Mouse (Mus musculus): ENCODE results near the gene Saysd1.

DNA sequence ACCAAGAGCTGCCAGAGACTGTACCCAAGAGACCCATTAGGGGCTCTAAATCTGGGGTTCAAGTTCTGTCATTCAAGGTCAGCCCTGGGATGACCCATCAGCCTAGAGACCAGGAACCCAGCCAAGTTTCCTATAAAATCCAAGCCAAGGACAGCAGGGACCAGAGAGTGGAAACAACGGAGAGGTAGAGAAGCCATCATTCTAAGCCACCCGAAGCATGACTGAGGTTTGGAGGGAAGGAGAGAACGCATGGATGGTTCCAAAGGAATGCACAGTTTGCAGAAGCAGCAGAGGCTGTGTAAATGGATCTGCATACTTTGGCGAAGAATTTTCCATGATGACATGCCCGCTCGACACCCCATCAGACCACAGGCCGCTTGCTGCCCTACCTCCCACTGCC, 9.5 kb upstream of the Saysd1 start:
- TF ChIP-seq CTCF (IDR thresholded peaks at IDR 0.05) (no peak), EP300 (IDR thresholded peaks at IDR 0.05) (no peak)

Measured in lung, postnatal 0 days (tissue).